Mouse (Mus musculus) retina, postnatal 7 days (tissue): Measurements from ENCODE around the gene Prtn3.

Experiments used
- DNase-seq: peaks from one replicate; pipeline ENCODE4 v3.0.0-alpha.2; 2012; ENCODE audit warnings: low read depth, low spot score

The Prtn3 gene

DNA sequence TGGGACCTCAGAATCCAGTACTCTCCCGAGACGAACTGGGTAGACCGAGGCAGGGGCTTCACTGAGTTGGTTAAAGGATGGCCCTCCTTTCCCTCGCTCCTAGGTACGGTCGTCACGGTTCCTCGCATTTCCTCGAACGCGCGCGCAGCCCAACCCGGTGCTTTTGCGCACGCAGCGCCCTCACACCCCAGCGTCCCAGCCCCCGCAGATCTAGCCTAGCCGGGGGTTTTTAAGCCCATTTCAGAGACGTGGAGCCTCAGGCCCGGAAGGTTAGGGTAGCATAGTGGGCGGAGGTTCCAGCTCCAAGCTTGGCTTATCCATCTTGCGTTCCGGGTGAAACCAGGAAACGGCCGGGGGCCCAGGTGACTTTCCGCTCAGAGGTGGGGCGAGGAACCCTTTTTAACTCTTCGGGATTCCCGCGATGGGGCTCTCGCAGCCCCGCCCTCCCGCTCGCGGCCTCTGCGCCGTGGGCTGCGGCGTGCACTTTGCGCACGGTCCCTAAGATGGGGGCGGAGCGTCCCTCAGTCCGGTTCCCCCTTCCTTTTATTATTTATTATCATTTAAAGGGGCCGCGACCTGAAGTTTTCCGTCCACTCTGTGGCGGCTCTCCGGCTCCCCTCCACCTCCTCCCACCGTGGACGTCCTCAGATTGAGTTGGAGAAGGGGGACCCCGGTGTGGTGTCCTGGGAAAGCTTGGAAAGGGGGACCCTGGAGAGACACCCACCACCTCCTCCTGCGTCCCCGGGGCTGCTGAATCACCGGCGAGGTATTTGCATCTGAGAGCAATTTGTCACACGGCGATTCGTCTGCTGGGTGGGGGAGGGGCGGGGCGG, 52.4 kb downstream of the Prtn3 start, which contains the start of gene Arid3a:
Arid3a (plus strand) TSS at position 553 of the 833 bp plus-strand sequence.
- peak; percentile 80 for DNase-seq

DNA sequence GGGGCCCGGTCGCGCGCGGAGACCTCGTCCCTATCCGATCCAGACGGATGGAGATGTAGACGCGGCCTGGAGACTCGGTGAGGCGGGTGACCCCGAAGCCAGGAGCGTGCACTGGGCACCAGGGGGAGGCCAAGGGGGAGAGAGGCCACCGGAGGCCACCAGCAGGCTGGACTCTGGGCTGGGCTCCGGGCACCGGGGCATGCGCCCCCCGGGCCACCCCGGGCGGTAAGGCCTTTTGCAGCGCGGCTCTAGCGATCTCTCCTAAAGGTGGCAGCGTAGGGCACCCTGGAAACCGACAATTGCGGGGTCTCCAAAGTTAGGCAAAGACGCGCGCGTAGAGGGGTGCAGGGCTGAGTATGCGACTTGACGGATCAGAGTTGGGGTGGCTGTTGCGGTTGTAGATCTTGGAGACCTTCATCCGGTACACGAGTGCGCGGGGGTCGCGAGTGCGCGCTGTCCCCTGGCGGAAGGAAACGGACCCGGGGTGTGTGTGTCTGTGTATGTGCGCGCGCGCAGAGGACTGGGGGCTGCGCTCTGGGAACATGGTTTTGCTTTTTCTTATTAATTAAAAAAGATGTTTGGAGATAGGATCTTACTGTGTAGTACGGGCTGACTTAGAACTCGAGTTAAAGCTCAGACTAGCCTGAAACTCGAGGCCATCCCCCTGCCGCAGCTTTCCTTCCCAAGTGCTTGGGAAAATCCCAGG, 53.2 kb downstream of the Prtn3 start:
- DNase-seq: no peak

DNA sequence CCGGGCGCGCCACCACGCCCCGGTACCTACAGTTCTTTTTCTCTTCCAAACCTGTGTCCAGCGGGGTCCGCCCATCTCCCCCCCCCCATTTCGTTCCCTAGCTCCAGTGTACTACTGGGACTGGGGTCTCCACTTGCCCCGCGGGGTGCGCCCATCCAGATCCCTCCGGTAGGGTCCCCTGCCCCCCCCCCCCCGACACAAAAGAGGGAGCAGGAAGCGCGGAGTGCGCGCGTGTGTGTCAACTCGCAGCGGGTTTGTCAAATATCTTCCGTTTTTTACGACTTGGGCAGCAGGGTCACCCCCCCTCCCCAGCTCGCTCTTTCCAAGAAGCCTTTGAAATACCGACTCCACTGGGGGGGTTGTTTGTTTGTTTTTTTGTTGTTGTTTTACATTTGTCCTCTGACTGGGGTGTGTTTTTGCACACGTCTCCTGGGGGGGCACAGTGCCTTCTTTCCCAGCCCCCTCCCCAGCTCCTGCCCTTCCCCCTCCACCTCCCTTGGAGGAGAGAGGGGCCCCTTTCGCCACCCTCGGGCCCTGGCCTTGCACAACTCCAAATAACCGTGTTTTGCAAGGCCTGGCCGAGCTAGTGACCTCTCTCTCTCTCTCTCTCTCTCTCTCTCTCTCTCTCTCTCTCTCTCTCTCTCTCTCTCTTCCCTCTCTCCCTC, 53.9 kb downstream of the Prtn3 start:
- DNase-seq: no peak

DNA sequence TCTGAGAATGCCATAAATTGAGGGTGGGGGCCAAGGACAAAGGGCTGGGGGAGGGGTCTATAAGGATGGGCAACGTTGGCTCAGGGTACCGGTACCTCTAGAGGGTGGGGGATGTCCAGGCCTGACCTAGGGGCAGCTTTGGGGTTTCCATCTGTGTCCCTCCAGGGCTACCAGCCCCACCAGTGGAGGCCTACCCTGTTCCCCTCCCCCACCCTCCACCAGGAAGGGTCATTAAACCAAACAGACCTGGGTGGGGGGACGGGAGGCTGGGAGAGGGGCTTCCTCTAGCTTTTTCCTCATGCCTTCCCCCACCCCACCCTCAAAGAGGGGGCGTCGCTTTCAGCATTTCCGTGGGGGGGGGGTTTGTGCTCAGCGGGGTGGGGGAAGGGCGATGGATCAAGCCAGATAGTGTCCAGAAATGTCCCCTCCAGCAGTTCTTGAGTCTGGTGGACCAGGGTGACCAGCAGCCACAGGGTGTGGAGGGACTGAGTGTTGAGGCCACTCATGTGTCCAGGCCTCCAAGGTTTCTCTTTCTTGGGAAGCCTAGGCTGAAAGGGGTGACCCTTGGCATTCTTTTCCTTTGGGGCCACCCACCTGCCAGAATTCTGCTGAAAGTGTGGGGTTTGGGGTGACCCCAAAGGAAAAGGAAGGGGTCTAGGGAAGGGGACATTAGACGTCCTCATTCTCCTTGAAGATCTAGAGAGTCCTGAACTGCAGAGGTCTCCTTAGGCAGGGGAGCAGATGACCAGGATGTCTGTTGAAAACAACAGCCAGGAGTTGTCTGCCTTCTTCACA, 54.8 kb downstream of the Prtn3 start:
- DNase-seq: no peak

DNA sequence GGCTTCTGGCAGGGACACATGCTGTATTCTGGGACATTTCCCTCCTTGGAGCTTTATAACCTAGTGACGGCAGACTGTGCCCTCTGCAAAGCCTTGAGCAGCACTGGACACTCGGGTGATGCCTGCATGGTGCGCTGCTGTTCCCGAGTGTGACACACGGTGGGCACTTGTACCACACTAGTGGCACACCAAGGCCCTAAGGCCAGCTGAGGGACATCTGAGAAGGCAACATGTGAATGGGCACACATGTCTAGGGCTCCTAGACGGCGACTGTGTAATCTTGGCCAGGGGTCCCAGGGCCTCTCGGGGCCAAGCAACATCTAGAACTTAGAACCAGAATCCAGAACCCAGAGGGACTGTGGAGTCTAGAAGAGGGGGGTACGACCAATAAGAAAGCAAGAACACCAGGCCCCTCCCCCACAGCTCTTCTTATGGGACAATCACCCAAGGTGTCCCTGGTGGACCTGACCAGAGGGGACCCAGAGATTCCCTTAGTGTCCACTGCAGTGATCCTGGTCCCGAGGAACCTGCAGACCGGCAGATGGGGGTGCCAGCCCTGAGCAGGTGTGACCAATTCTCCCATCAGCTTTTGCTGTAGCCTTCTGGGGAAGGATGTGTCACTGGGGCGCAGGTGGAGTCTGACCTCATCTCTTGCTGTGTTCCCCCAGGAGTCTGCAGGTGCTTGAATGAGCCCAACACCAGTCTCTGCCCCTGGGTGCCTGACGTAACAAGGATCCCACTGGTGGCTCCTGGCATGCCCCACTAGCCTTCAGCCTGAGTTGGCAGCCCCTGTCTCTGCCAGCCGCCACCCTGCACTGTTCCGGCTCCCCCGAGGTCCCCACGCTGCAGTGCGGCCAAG, 55.9 kb downstream of the Prtn3 start:
- DNase-seq: no peak

DNA sequence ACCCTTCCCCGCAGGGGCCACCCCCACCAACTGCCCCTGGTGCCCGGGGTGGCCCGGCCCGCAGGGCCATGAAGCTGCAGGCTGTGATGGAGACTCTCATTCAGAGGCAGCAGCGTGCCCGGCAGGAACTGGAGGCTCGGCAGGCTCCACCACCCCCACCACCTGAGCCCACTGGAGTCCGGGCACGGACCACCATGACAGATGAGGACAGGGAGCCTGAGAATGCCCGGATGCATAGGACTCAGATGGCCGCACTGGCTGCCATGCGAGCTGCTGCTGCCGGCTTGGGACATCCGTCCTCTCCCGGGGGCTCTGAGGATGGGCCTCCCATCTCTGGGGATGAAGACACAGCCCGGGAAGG, 56.5 kb downstream of the Prtn3 start:
- no peak for DNase-seq

DNA sequence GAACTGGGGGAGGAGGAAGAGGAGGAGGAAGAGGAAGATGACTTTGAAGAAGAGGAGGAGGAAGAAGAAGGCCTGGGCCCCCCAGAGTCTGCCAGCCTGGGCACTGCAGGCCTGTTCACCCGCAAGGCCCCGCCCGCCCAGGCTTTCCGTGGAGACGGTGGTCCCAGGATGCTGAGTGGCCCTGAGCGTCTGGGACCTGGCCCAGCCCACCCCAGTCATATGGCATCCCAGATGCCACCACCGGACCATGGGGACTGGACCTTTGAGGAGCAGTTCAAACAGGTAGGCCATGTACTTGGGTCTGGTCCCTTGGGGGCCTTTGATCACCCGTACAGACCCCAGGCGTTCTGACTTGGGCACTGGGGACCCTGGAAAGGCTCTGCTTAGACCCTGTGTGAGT, 57.5 kb downstream of the Prtn3 start:
- no peak for DNase-seq

DNA sequence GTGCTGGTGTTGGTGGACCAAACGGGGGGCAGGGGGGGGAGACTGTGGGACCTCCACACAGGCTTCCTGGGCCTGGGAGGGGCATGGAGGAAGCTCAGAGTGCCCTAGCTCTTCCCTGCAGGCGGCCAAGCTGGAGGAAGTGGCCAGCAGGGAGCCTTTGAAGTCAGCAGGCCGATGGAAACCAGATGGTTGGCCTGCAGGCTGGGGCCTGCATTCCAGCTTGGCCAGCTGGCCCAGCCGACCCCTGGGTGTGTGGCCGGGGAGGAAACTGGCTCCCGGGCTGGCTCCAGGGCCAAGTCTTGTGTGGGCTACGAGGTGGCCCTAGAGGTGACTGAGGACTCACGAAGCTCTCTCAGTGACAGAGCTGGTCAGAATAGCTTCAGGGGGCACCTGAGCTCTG, 58.5 kb downstream of the Prtn3 start:
- no peak for DNase-seq
